ENCODE assay signal across 28 mouse cellular contexts in the genomic region with DNA sequence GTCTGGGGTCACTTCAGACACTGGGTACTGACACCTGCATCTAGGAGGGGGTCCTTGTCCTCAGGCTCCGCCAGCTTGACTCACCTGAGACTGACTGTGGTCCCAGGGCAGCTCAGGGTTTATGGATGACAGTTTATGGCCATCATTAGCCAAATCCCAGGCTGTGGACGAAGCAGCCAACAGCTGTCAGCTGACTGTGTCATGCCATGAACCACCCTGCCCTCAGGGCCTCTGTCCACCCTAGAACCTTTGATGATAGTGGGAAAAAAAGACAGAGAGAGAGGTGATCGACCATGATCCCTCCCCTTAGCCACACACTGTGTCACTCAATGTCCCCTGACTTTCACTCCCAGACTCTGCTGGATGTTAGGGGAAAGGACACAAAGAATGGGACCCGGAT. TPM values are rescaled to one million over a fixed set of nuclear protein-coding genes. Genes with fewer than 3 reads are reported as not detected.
"Had no signal": no experiment of that assay in that cellular context is flagged by ENCODE, and none has a peak within 500 bp of the region (broad histone marks: within the 10 kb centered on the region; RNA-seq: fewer than 3 reads in every experiment).

No protein-coding gene starts in this region.

- H3K4me1 ChIP-seq: heart, embryonic 12.5 days; hindbrain, embryonic 12.5 days; limb, embryonic 13.5 days; limb, embryonic 15.5 days had no signal

- H3K27me3 ChIP-seq: heart, embryonic 12.5 days; hindbrain, embryonic 12.5 days; limb, embryonic 13.5 days; limb, embryonic 15.5 days had no signal

- H3K4me2 ChIP-seq: heart, embryonic 12.5 days; hindbrain, embryonic 12.5 days; hindbrain, embryonic 14.5 days; kidney, embryonic 15.5 days; limb, embryonic 13.5 days; limb, embryonic 15.5 days; liver, embryonic 11.5 days had no signal

- H3K9me3 ChIP-seq: hindbrain, embryonic 12.5 days; kidney, embryonic 15.5 days; limb, embryonic 15.5 days had no signal

- DNase-seq: gastrocnemius, adult 2 months; gastrocnemius, postnatal 10 days; gastrocnemius, postnatal 25 days; heart, adult 18-20 months; heart, postnatal 10 days; heart, postnatal 4 days; kidney, adult 11 months; kidney, adult 2 months; kidney, adult 9 months; kidney, postnatal 14 days; kidney, postnatal 36 days; layer of hippocampus, adult 9-11 months; layer of hippocampus, postnatal 36 days; left cerebral cortex, postnatal 4 days had no signal

- H3K9ac ChIP-seq: heart, embryonic 12.5 days; hindbrain, embryonic 12.5 days; hindbrain, embryonic 14.5 days; kidney, embryonic 15.5 days; limb, embryonic 13.5 days; limb, embryonic 15.5 days had no signal

- H3K27ac ChIP-seq: gastrocnemius, adult 2 months; heart, embryonic 10.5 days; hindbrain, embryonic 10.5 days; hindbrain, embryonic 12.5 days; hindbrain, embryonic 14.5 days; kidney, embryonic 15.5 days; kidney, postnatal 0 days; limb, embryonic 13.5 days; limb, embryonic 15.5 days had no signal

- H3K4me3 ChIP-seq: gastrocnemius, adult 2 months; heart, embryonic 10.5 days; heart, embryonic 12.5 days; hindbrain, embryonic 10.5 days; hindbrain, embryonic 12.5 days; kidney, embryonic 15.5 days; limb, embryonic 13.5 days; limb, embryonic 15.5 days had no signal

- ATAC-seq: hindbrain, embryonic 16.5 days; inflammation-experienced regulatory T-cells, adult 6 months had no signal

- H3K36me3 ChIP-seq: heart, embryonic 10.5 days; hindbrain, embryonic 10.5 days; hindbrain, embryonic 12.5 days; kidney, embryonic 15.5 days; limb, embryonic 13.5 days; limb, embryonic 15.5 days had no signal

RNA-seq across cellular contexts. Expression of a gene that starts 8.4 kb away (rescaled TPM):
- polyA plus RNA-seq: frontal cortex, adult 2 months; hindbrain, embryonic 12.5 days; hindbrain, embryonic 14.5 days; hindbrain, embryonic 16.5 days; inflammation-experienced regulatory T-cells, adult 6 months; limb, embryonic 11.5 days; limb, embryonic 15.5 days had no signal
